Mouse (Mus musculus): ENCODE measurements at regions not wholly inside any gene's neighbourhood (a gene's known extent, or its start where the extent isn't known, plus 50 kb on each side); places are given as distances from the start of the nearest gene placed in this dataset.

- H3K9me3 ChIP-seq (replicated peaks; ENCODE audit: control insufficient read depth, low read length), result no peaks in the 10 kb centered on the region
- H3K27me3 ChIP-seq (ENCODE audit: control insufficient read depth, insufficient read depth, low read length), result no peaks in the 10 kb centered on the region
- no peak overlapping the region for H3K9ac ChIP-seq (ENCODE audit: low read depth, low read length)
- 43% methylated on average over 1 of the region's 1 CpGs for WGBS (ENCODE audit: insufficient replicate concordance)
- H3K4me2 ChIP-seq, result no peak overlapping the region
- H3K36me3 ChIP-seq (ENCODE audit: control insufficient read depth, insufficient read depth, low read length), result no peaks in the 10 kb centered on the region
- H3K4me3 ChIP-seq (ENCODE audit: low read depth, low read length), result no peak overlapping the region
- no peak for ATAC-seq (replicated peaks; ENCODE audit: insufficient number of reproducible peaks, low FRiP score, low TSS enrichment)
- no peak overlapping the region for H3K27ac ChIP-seq (ENCODE audit: low read depth, low read length)
- H3K4me1 ChIP-seq (ENCODE audit: control insufficient read depth, insufficient read depth, low read length), result no peaks in the 10 kb centered on the region
Measured at GRCm38 (mm10) chr16:74723217-74723616, 311.6 kb upstream of the Robo2 start.

GRCm38 (mm10) chr16:74718154-74718553 lies 306.5 kb upstream of the Robo2 start:
- H3K27me3 ChIP-seq (ENCODE audit: control insufficient read depth, insufficient read depth, low read length), result no peaks in the 10 kb centered on the region
- H3K9me3 ChIP-seq (replicated peaks; ENCODE audit: control insufficient read depth, low read length), result no peaks in the 10 kb centered on the region
- no peaks in the 10 kb centered on the region for H3K36me3 ChIP-seq (ENCODE audit: control insufficient read depth, insufficient read depth, low read length)
- no peak for ATAC-seq (replicated peaks; ENCODE audit: insufficient number of reproducible peaks, low FRiP score, low TSS enrichment)
- no peak overlapping the region for H3K4me2 ChIP-seq
- 72% methylated on average over 2 of the region's 2 CpGs for WGBS (ENCODE audit: insufficient replicate concordance)
- no peak overlapping the region for H3K9ac ChIP-seq (ENCODE audit: low read depth, low read length)
- H3K4me3 ChIP-seq (ENCODE audit: low read depth, low read length), result no peak overlapping the region
- H3K27ac ChIP-seq (ENCODE audit: low read depth, low read length), result no peak overlapping the region
- H3K4me1 ChIP-seq (ENCODE audit: control insufficient read depth, insufficient read depth, low read length), result no peaks in the 10 kb centered on the region; the same call in 1 of the 2 replicates

GRCm38 (mm10) chr16:74717622-74718021 lies 306.0 kb upstream of the Robo2 start:
- no peak overlapping the region for H3K4me3 ChIP-seq (ENCODE audit: low read depth, low read length)
- WGBS (ENCODE audit: insufficient replicate concordance), result 87% methylated on average over 1 of the region's 1 CpGs
- no peak for ATAC-seq (replicated peaks; ENCODE audit: insufficient number of reproducible peaks, low FRiP score, low TSS enrichment)
- H3K36me3 ChIP-seq (ENCODE audit: control insufficient read depth, insufficient read depth, low read length), result no peaks in the 10 kb centered on the region
- H3K27me3 ChIP-seq (ENCODE audit: control insufficient read depth, insufficient read depth, low read length), result no peaks in the 10 kb centered on the region
- H3K4me1 ChIP-seq (ENCODE audit: control insufficient read depth, insufficient read depth, low read length), result no peaks in the 10 kb centered on the region; the same call in 1 of the 2 replicates
- no peak overlapping the region for H3K27ac ChIP-seq (ENCODE audit: low read depth, low read length)
- H3K9ac ChIP-seq (ENCODE audit: low read depth, low read length), result no peak overlapping the region
- H3K4me2 ChIP-seq, result no peak overlapping the region
- H3K9me3 ChIP-seq (replicated peaks; ENCODE audit: control insufficient read depth, low read length), result no peaks in the 10 kb centered on the region

- Histone ChIP-seq H3K9me3 (replicated peaks; ENCODE audit: control insufficient read depth, low read length) (no peaks in the 10 kb centered on the region), H3K27me3 (ENCODE audit: control insufficient read depth, insufficient read depth, low read length) (no peaks in the 10 kb centered on the region), H3K4me2 (no peak overlapping the region), H3K4me1 (ENCODE audit: control insufficient read depth, insufficient read depth, low read length) (no peaks in the 10 kb centered on the region; the same call in 1 of the 2 replicates), H3K36me3 (ENCODE audit: control insufficient read depth, insufficient read depth, low read length) (no peaks in the 10 kb centered on the region), H3K4me3 (ENCODE audit: low read depth, low read length) (no peak overlapping the region), H3K27ac (ENCODE audit: low read depth, low read length) (no peak overlapping the region), H3K9ac (ENCODE audit: low read depth, low read length) (no peak overlapping the region)
- WGBS (ENCODE audit: insufficient replicate concordance), result 55% methylated on average over 1 of the region's 1 CpGs
- ATAC-seq (replicated peaks; ENCODE audit: insufficient number of reproducible peaks, low FRiP score, low TSS enrichment), result no peak
Measured at GRCm38 (mm10) chr16:74714950-74715349, 303.3 kb upstream of the Robo2 start.

GRCm38 (mm10) chr16:74712515-74712914 lies 300.9 kb upstream of the Robo2 start:
- H3K27me3 ChIP-seq (ENCODE audit: control insufficient read depth, insufficient read depth, low read length), result no peaks in the 10 kb centered on the region
- no peaks in the 10 kb centered on the region for H3K9me3 ChIP-seq (replicated peaks; ENCODE audit: control insufficient read depth, low read length)
- no peak overlapping the region for H3K27ac ChIP-seq (ENCODE audit: low read depth, low read length)
- 68% methylated on average over 6 of the region's 6 CpGs for WGBS (ENCODE audit: insufficient replicate concordance)
- ATAC-seq (replicated peaks; ENCODE audit: insufficient number of reproducible peaks, low FRiP score, low TSS enrichment), result no peak
- H3K9ac ChIP-seq (ENCODE audit: low read depth, low read length), result no peak overlapping the region
- H3K36me3 ChIP-seq (ENCODE audit: control insufficient read depth, insufficient read depth, low read length), result no peaks in the 10 kb centered on the region
- H3K4me3 ChIP-seq (ENCODE audit: low read depth, low read length), result no peak overlapping the region
- no peak overlapping the region for H3K4me2 ChIP-seq
- no peaks in the 10 kb centered on the region; the same call in 1 of the 2 replicates for H3K4me1 ChIP-seq (ENCODE audit: control insufficient read depth, insufficient read depth, low read length)

GRCm38 (mm10) chr16:74702067-74702466 lies 290.4 kb upstream of the Robo2 start:
- no peaks in the 10 kb centered on the region for H3K4me1 ChIP-seq (ENCODE audit: control insufficient read depth, insufficient read depth, low read length)
- H3K9ac ChIP-seq (ENCODE audit: low read depth, low read length), result no peak overlapping the region
- no peak overlapping the region for H3K4me2 ChIP-seq
- WGBS (ENCODE audit: insufficient replicate concordance), result 66% methylated on average over 3 of the region's 3 CpGs
- no peak overlapping the region for H3K27ac ChIP-seq (ENCODE audit: low read depth, low read length)
- no peaks in the 10 kb centered on the region for H3K9me3 ChIP-seq (replicated peaks; ENCODE audit: control insufficient read depth, low read length)
- ATAC-seq (replicated peaks; ENCODE audit: insufficient number of reproducible peaks, low FRiP score, low TSS enrichment), result no peak
- no peaks in the 10 kb centered on the region for H3K36me3 ChIP-seq (ENCODE audit: control insufficient read depth, insufficient read depth, low read length)
- no peaks in the 10 kb centered on the region for H3K27me3 ChIP-seq (ENCODE audit: control insufficient read depth, insufficient read depth, low read length)
- H3K4me3 ChIP-seq (ENCODE audit: low read depth, low read length), result no peak overlapping the region

GRCm38 (mm10) chr16:74683371-74683770 lies 271.7 kb upstream of the Robo2 start:
- H3K27ac ChIP-seq (ENCODE audit: low read depth, low read length), result no peak overlapping the region
- H3K9ac ChIP-seq (ENCODE audit: low read depth, low read length), result no peak overlapping the region
- no peak overlapping the region for H3K4me3 ChIP-seq (ENCODE audit: low read depth, low read length)
- ATAC-seq (replicated peaks; ENCODE audit: insufficient number of reproducible peaks, low FRiP score, low TSS enrichment), result no peak
- H3K4me2 ChIP-seq, result no peak overlapping the region
- no peaks in the 10 kb centered on the region for H3K27me3 ChIP-seq (ENCODE audit: control insufficient read depth, insufficient read depth, low read length)
- no peaks in the 10 kb centered on the region for H3K4me1 ChIP-seq (ENCODE audit: control insufficient read depth, insufficient read depth, low read length)
- H3K36me3 ChIP-seq (ENCODE audit: control insufficient read depth, insufficient read depth, low read length), result no peaks in the 10 kb centered on the region
- WGBS (ENCODE audit: insufficient replicate concordance), result 38% methylated on average over 3 of the region's 3 CpGs
- H3K9me3 ChIP-seq (replicated peaks; ENCODE audit: control insufficient read depth, low read length), result no peaks in the 10 kb centered on the region

- Histone ChIP-seq H3K4me1 (ENCODE audit: control insufficient read depth, insufficient read depth, low read length) (no peaks in the 10 kb centered on the region), H3K4me3 (ENCODE audit: low read depth, low read length) (no peak overlapping the region), H3K9ac (ENCODE audit: low read depth, low read length) (no peak overlapping the region), H3K4me2 (no peak overlapping the region), H3K36me3 (ENCODE audit: control insufficient read depth, insufficient read depth, low read length) (no peaks in the 10 kb centered on the region), H3K27ac (ENCODE audit: low read depth, low read length) (no peak overlapping the region), H3K9me3 (replicated peaks; ENCODE audit: control insufficient read depth, low read length) (no peaks in the 10 kb centered on the region), H3K27me3 (ENCODE audit: control insufficient read depth, insufficient read depth, low read length) (no peaks in the 10 kb centered on the region)
- no peak for ATAC-seq (replicated peaks; ENCODE audit: insufficient number of reproducible peaks, low FRiP score, low TSS enrichment)
Measured at GRCm38 (mm10) chr16:74675586-74675985, 264.0 kb upstream of the Robo2 start.

- H3K27ac ChIP-seq (ENCODE audit: low read depth, low read length), result no peak overlapping the region
- H3K4me3 ChIP-seq (ENCODE audit: low read depth, low read length), result no peak overlapping the region
- ATAC-seq (replicated peaks; ENCODE audit: insufficient number of reproducible peaks, low FRiP score, low TSS enrichment), result no peak
- no peaks in the 10 kb centered on the region for H3K27me3 ChIP-seq (ENCODE audit: control insufficient read depth, insufficient read depth, low read length)
- H3K4me1 ChIP-seq (ENCODE audit: control insufficient read depth, insufficient read depth, low read length), result no peaks in the 10 kb centered on the region
- H3K4me2 ChIP-seq, result no peak overlapping the region
- no peaks in the 10 kb centered on the region for H3K9me3 ChIP-seq (replicated peaks; ENCODE audit: control insufficient read depth, low read length)
- no peaks in the 10 kb centered on the region for H3K36me3 ChIP-seq (ENCODE audit: control insufficient read depth, insufficient read depth, low read length)
- no peak overlapping the region for H3K9ac ChIP-seq (ENCODE audit: low read depth, low read length)
- 88% methylated on average over 3 of the region's 3 CpGs for WGBS (ENCODE audit: insufficient replicate concordance)
Measured at GRCm38 (mm10) chr16:74671466-74671865, 259.8 kb upstream of the Robo2 start.
